Mouse (Mus musculus): Measurements from ENCODE around the gene Ahctf1. TPM values are rescaled to one million over a fixed set of nuclear protein-coding genes. Genes with fewer than 3 reads are reported as not detected.
A peak's percentile ranks its signal among the peaks of the same experiment; 100 is the strongest.

Gene Ahctf1
- polyA plus RNA-seq, 1 experiment, result 10.6 TPM

DNA sequence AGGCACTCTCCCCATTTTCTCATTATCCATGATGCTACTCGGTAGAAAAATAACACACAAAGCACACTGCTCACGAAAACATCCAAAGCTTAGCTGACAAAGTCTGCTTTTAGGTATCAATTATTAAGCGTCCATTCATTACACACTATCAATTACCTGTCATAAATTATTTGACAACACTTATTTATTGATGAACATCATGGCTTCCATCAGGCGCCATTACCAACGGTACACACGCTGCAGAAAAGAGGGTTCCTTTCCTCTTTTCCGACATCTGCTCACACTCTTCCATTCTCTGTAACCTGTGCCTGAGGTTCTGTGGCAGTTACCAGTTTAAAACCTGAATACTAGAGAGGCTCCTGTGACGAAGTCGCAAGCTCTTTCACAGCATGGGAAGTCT lies 58.3 kb downstream of the Ahctf1 start, which contains the start of gene Kif28:
Gene Kif28, minus strand, starts transcription at position 101 of the 400 bp plus-strand sequence.
- 97% methylated on average over 9 of the region's 9 CpGs for whole genome bisulfite sequencing
- peaks cover 36% of the 10 kb centered on the region for H3K36me3 ChIP-seq (ENCODE audit: control insufficient read depth, insufficient read depth, low read length)
- no peaks in the 10 kb centered on the region for H3K27me3 ChIP-seq (ENCODE audit: control insufficient read depth, insufficient read depth, low read length)
- no peak within 1 kb of the TSS for H3K27ac ChIP-seq (ENCODE audit: control insufficient read depth, insufficient read depth, low read length)
- no peak within 1 kb of the TSS for H3K4me3 ChIP-seq (ENCODE audit: control insufficient read depth, insufficient read depth, low read length)
- H3K4me1 ChIP-seq (replicated peaks; ENCODE audit: control insufficient read depth, insufficient read depth, low read length), result no peaks in the 10 kb centered on the region; the same call in 1 of the 2 replicates
- TF ChIP-seq POLR2A (IDR thresholded peaks at IDR 0.05; ENCODE audit: control insufficient read depth, extremely low read depth, insufficient read depth, low read length, poor library complexity) (no peak), CTCF (IDR thresholded peaks at IDR 0.05; ENCODE audit: borderline replicate concordance, control insufficient read depth, extremely low read depth, insufficient read depth, low read length, poor library complexity) (no peak)
- DNase-seq, result no peak

DNA sequence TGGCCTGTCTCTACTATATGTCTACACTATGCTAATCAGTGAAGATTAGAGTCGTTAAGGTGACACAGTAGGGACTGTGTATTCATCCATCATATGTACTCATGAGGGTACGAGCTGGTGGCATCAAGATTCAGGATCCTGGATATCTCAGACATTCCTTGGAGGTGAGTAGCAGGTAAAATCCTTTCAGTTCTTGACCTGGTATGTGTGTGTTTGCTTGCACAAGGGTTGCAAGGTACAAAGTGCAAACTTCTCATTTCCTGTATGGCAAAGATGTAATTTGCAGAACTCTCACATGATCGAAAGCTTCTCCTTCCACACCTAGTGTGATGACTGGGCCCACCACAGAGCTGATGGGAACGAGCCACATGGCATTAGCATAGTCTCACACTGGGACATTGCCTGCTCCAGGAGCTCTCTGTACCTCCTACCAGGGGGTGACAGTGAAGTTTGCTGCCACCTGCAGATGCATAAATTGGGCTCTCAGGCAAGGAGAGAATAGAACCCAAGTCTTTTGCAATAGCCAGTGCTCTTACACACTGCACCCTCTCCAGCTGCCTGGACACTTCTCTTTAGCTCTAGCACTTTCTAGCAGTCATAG lies 59.8 kb downstream of the Ahctf1 start:
- no peak for DNase-seq
- H3K36me3 ChIP-seq (ENCODE audit: control insufficient read depth, insufficient read depth, low read length), result peaks cover 29% of the 10 kb centered on the region
- H3K4me3 ChIP-seq (ENCODE audit: control insufficient read depth, insufficient read depth, low read length), result no peak overlapping the region
- no peaks in the 10 kb centered on the region for H3K27me3 ChIP-seq (ENCODE audit: control insufficient read depth, insufficient read depth, low read length)
- H3K4me1 ChIP-seq (replicated peaks; ENCODE audit: control insufficient read depth, insufficient read depth, low read length), result no peaks in the 10 kb centered on the region; the same call in 1 of the 2 replicates
- 90% methylated on average over 4 of the region's 4 CpGs for WGBS
- no peak overlapping the region for H3K27ac ChIP-seq (ENCODE audit: control insufficient read depth, insufficient read depth, low read length)
- TF ChIP-seq POLR2A (IDR thresholded peaks at IDR 0.05; ENCODE audit: control insufficient read depth, extremely low read depth, insufficient read depth, low read length, poor library complexity) (no peak), CTCF (IDR thresholded peaks at IDR 0.05; ENCODE audit: borderline replicate concordance, control insufficient read depth, extremely low read depth, insufficient read depth, low read length, poor library complexity) (no peak)

DNA sequence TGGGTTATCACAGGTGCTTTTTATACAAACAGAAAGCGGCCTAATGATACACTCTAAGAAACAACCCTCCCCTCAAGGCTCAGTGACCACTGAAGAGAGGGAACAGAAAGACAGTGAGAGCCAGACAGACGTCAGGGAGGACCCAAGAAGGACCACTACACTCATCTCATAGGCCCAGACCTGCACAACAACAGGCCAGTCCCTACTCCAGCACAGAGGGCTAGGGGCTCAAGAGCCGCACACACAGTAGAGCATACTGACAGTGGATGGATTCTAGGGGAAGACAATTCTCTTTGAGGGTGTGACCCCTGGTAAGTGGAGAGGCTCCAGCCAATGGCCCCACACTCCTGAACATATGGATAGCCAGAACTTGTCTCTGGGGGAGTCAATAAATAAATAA lies 67.0 kb downstream of the Ahctf1 start:
- TF ChIP-seq POLR2A (IDR thresholded peaks at IDR 0.05; ENCODE audit: control insufficient read depth, extremely low read depth, insufficient read depth, low read length, poor library complexity) (no peak), CTCF (IDR thresholded peaks at IDR 0.05; ENCODE audit: borderline replicate concordance, control insufficient read depth, extremely low read depth, insufficient read depth, low read length, poor library complexity) (no peak)
- no peak overlapping the region for H3K4me3 ChIP-seq (ENCODE audit: control insufficient read depth, insufficient read depth, low read length)
- no peaks in the 10 kb centered on the region; the same call in 1 of the 2 replicates for H3K4me1 ChIP-seq (replicated peaks; ENCODE audit: control insufficient read depth, insufficient read depth, low read length)
- no peak overlapping the region for H3K27ac ChIP-seq (ENCODE audit: control insufficient read depth, insufficient read depth, low read length)
- WGBS, result 92% methylated on average over 3 of the region's 3 CpGs
- no peak for DNase-seq
- no peaks in the 10 kb centered on the region for H3K36me3 ChIP-seq (ENCODE audit: control insufficient read depth, insufficient read depth, low read length)
- H3K27me3 ChIP-seq (ENCODE audit: control insufficient read depth, insufficient read depth, low read length), result no peaks in the 10 kb centered on the region

DNA sequence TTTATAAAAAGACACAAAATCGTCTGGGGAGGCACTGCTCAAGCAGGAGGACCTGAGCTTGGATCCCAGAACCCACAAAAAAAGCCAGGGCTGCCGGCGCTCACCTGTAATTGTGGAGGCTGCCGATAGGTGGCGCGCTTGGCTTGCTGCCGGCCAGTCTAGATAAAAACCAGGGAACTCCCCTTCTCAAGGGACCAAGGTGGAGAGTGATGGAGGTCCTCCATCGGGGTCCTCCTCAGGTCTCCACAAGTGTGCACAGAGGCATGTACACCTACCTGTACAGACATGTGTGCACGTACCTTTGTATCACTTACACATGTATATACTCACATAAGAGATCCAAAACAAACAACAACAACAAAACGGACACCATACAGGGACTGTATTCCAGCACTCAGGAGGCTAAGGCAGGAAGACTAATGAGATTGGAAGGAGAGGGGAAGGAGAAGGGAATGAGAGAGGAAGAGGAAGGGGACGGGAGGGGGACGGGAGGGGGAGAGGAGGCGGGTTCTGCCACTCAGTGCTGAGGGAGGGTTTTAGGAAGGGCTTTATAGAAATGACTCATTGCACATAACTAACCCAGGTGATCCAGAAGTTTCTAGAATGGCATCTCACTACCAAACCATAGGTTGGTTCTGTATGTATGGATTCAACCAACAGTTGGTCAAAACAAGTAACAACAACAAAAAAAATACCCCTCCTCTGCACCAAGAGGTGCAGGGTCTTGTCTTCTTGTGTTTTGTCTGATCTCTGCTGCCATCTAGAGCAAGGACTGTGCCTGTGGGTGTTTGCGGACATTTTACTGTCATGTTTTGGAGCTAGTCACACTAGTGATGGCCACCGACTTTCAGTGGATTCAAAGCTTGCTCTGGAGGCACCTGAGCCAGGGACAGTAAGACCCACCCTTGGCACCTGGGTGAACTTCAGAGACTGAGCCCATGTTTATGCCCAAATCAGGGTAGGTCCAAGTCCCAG lies 68.7 kb downstream of the Ahctf1 start:
- Histone ChIP-seq H3K27me3 (ENCODE audit: control insufficient read depth, insufficient read depth, low read length) (no peaks in the 10 kb centered on the region), H3K27ac (ENCODE audit: control insufficient read depth, insufficient read depth, low read length) (no peak overlapping the region), H3K36me3 (ENCODE audit: control insufficient read depth, insufficient read depth, low read length) (no peaks in the 10 kb centered on the region), H3K4me3 (ENCODE audit: control insufficient read depth, insufficient read depth, low read length) (no peak overlapping the region), H3K4me1 (replicated peaks; ENCODE audit: control insufficient read depth, insufficient read depth, low read length) (no peaks in the 10 kb centered on the region)
- TF ChIP-seq CTCF (IDR thresholded peaks at IDR 0.05; ENCODE audit: borderline replicate concordance, control insufficient read depth, extremely low read depth, insufficient read depth, low read length, poor library complexity) (peak; percentile 90), POLR2A (IDR thresholded peaks at IDR 0.05; ENCODE audit: control insufficient read depth, extremely low read depth, insufficient read depth, low read length, poor library complexity) (no peak)
- DNase-seq, result peak; percentile 74
- WGBS, result 35% methylated on average over 15 of the region's 15 CpGs

- TF ChIP-seq POLR2A (IDR thresholded peaks at IDR 0.05; ENCODE audit: control insufficient read depth, extremely low read depth, insufficient read depth, low read length, poor library complexity) (no peak), CTCF (IDR thresholded peaks at IDR 0.05; ENCODE audit: borderline replicate concordance, control insufficient read depth, extremely low read depth, insufficient read depth, low read length, poor library complexity) (no peak)
- no peaks in the 10 kb centered on the region for H3K27me3 ChIP-seq (ENCODE audit: control insufficient read depth, insufficient read depth, low read length)
- DNase-seq, result no peak
- 92% methylated on average over 3 of the region's 3 CpGs for WGBS
- H3K36me3 ChIP-seq (ENCODE audit: control insufficient read depth, insufficient read depth, low read length), result no peaks in the 10 kb centered on the region
- H3K4me3 ChIP-seq (ENCODE audit: control insufficient read depth, insufficient read depth, low read length), result no peak overlapping the region
- H3K27ac ChIP-seq (ENCODE audit: control insufficient read depth, insufficient read depth, low read length), result no peak overlapping the region
- H3K4me1 ChIP-seq (replicated peaks; ENCODE audit: control insufficient read depth, insufficient read depth, low read length), result no peaks in the 10 kb centered on the region
Observed at GRCm38 (mm10) chr1:179731391-179731790, 72.1 kb downstream of the Ahctf1 start.

DNA sequence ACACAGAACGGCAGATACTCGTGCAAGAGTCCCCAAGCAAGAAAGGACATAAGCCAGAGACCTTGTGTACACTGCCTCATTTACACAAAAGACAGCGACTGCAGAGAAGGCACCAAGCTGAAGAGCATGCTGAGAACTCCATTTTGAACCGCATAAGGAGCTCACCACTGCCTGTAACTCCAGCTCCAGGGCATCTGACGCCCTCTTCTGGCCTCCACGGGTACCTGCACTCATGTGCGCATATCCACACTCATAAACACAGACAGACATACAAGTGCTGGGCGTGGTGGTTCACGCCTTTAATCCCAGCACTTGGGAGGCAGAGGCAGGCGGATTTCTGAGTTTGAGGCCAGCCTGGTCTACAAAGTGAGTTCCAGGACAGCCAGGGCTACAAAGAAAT lies 74.8 kb downstream of the Ahctf1 start:
- no peaks in the 10 kb centered on the region for H3K4me1 ChIP-seq (replicated peaks; ENCODE audit: control insufficient read depth, insufficient read depth, low read length)
- WGBS, result 94% methylated on average over 10 of the region's 10 CpGs
- H3K36me3 ChIP-seq (ENCODE audit: control insufficient read depth, insufficient read depth, low read length), result no peaks in the 10 kb centered on the region
- no peak for DNase-seq
- no peak overlapping the region for H3K4me3 ChIP-seq (ENCODE audit: control insufficient read depth, insufficient read depth, low read length)
- no peaks in the 10 kb centered on the region for H3K27me3 ChIP-seq (ENCODE audit: control insufficient read depth, insufficient read depth, low read length)
- TF ChIP-seq POLR2A (IDR thresholded peaks at IDR 0.05; ENCODE audit: control insufficient read depth, extremely low read depth, insufficient read depth, low read length, poor library complexity) (no peak), CTCF (IDR thresholded peaks at IDR 0.05; ENCODE audit: borderline replicate concordance, control insufficient read depth, extremely low read depth, insufficient read depth, low read length, poor library complexity) (no peak)
- no peak overlapping the region for H3K27ac ChIP-seq (ENCODE audit: control insufficient read depth, insufficient read depth, low read length)
